Mouse (Mus musculus): ENCODE results near the gene Olfr1499. TPM values are rescaled to one million over a fixed set of nuclear protein-coding genes. Genes with fewer than 3 reads are reported as not detected.
"Not testable (repeated sequence)": the region's sequence is repeated elsewhere in the genome, so short reads cannot be mapped to it uniquely, and the experiment has no call there.

The Olfr1499 gene
- total RNA-seq (2021) = not detected

GRCm38 (mm10) chr19:13819347-13819746 lies at the start of gene Olfr1499:
TSS of gene Olfr1499 (minus strand) at chr19:13819447.
- DNase-seq = no peak

GRCm38 (mm10) chr19:13861495-13861894 lies 42.2 kb upstream of the Olfr1499 start, which contains the start of gene Olfr1502:
TSS of gene Olfr1502 (plus strand) at chr19:13861795.
- no peak for DNase-seq

- DNase-seq = not testable (repeated sequence)
These were observed 31.3 kb upstream of the Olfr1499 start, which contains the start of gene Olfr1501 for GRCm38 (mm10) chr19:13850592-13850991. TSS of gene Olfr1501 (minus strand) at chr19:13850692.

- no peak for DNase-seq
These were observed 11.1 kb upstream of the Olfr1499 start, which contains the start of gene Olfr1500 for GRCm38 (mm10) chr19:13830388-13830787. TSS of gene Olfr1500 (minus strand) at chr19:13830488.

- DNase-seq = no peak
These were observed 9.2 kb upstream of the Olfr1499 start for GRCm38 (mm10) chr19:13828447-13828846.

- DNase-seq = no peak
These were observed 1.6 kb upstream of the Olfr1499 start for GRCm38 (mm10) chr19:13820847-13821246.

GRCm38 (mm10) chr19:13818827-13819226 lies 420 bp downstream of the Olfr1499 start:
- DNase-seq = no peak

GRCm38 (mm10) chr19:13812823-13813222 lies 6.4 kb downstream of the Olfr1499 start:
- DNase-seq = no peak

GRCm38 (mm10) chr19:13805486-13805885 lies 13.8 kb downstream of the Olfr1499 start:
- DNase-seq = not testable (repeated sequence)

- DNase-seq = no peak
These were observed 21.1 kb downstream of the Olfr1499 start, which contains the start of gene Olfr1497 for GRCm38 (mm10) chr19:13798102-13798501. TSS of gene Olfr1497 (minus strand) at chr19:13798202.

- DNase-seq = no peak
These were observed 41.7 kb downstream of the Olfr1499 start, which contains the start of gene Olfr1496 for GRCm38 (mm10) chr19:13777578-13777977. TSS of gene Olfr1496 (plus strand) at chr19:13777878.

GRCm38 (mm10) chr19:13768565-13769276 lies 50.5 kb downstream of the Olfr1499 start:
- DNase-seq = no peak

- no peak for DNase-seq
These were observed 54.9 kb downstream of the Olfr1499 start, which contains the start of gene Olfr1495 for GRCm38 (mm10) chr19:13764306-13764705. TSS of gene Olfr1495 (plus strand) at chr19:13764606.

Other genes with a start within 250 kb of the Olfr1499 start
- not detected for gene Olfr1484, start 235.9 kb downstream of the Olfr1499 start, total RNA-seq (2021)
- not detected for gene Olfr1487, start 202.1 kb downstream of the Olfr1499 start, total RNA-seq (2021)
- not detected for gene Olfr1489, start 187.8 kb downstream of the Olfr1499 start, total RNA-seq (2021)
- not detected for gene Olfr1490, start 168.4 kb downstream of the Olfr1499 start, total RNA-seq (2021)
- not detected for gene Olfr1491, start 122.2 kb downstream of the Olfr1499 start, total RNA-seq (2021)
- gene Olfr1493-ps1, start 96.2 kb downstream of the Olfr1499 start, total RNA-seq (2021) = not detected
- gene Olfr1494, start 79.7 kb downstream of the Olfr1499 start, total RNA-seq (2021) = not detected
- not detected for gene Olfr1495, start 54.8 kb downstream of the Olfr1499 start, total RNA-seq (2021)
- gene Olfr1496, start 41.6 kb downstream of the Olfr1499 start, total RNA-seq (2021) = not detected
- gene Olfr1497, start 21.2 kb downstream of the Olfr1499 start, total RNA-seq (2021) = not detected
- gene Olfr1500, start 11.0 kb upstream of the Olfr1499 start, total RNA-seq (2021) = not detected
- gene Olfr1501, start 31.2 kb upstream of the Olfr1499 start, total RNA-seq (2021) = not detected
- not detected for gene Olfr1502, start 42.3 kb upstream of the Olfr1499 start, total RNA-seq (2021)
- not detected for gene Olfr1504, start 78.5 kb upstream of the Olfr1499 start, total RNA-seq (2021)
- gene Olfr1505, start 94.1 kb upstream of the Olfr1499 start, total RNA-seq (2021) = not detected

All from heart, postnatal 4 days (tissue).